17 mouse cellular contexts compared by ENCODE assay signal in the genomic region with DNA sequence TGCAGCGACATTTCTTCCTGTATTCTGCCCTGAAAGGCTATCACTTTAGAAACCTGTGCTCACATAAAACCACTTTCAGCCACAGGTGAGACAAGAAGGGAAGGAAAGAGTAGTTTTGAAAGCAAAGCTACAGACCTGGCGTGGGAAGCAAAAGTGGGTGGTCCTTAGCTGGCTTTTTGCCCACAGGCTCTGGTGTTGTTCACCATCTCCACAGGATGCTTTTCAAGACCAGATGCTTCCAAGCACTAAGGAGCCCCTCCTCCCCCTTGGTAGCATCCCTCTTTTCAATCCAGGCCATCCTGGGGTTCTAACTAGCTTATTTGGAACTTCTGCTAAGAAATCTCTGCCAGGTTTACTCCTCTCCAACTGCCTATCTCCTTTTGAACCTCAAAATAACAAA.
"Had no signal": no experiment of that assay in that cellular context is flagged by ENCODE, and none has a peak within 500 bp of the region (broad histone marks: within the 10 kb centered on the region; RNA-seq: fewer than 3 reads in every experiment).

No protein-coding gene starts in this region.

- H3K4me1 ChIP-seq: limb, embryonic 15.5 days had no signal

- H3K4me2 ChIP-seq: limb, embryonic 12.5 days; limb, embryonic 15.5 days; liver, embryonic 11.5 days; lung, embryonic 14.5 days; midbrain, embryonic 13.5 days had no signal

- H3K27ac ChIP-seq: kidney, postnatal 0 days; layer of hippocampus, adult 2 months; limb, embryonic 12.5 days; limb, embryonic 15.5 days; liver, embryonic 14.5 days; macrophage; midbrain, embryonic 13.5 days had no signal

- H3K9ac ChIP-seq: limb, embryonic 12.5 days; limb, embryonic 15.5 days; liver, embryonic 14.5 days; liver, postnatal 0 days; lung, embryonic 14.5 days; midbrain, embryonic 13.5 days had no signal

- H3K9me3 ChIP-seq: limb, embryonic 12.5 days; limb, embryonic 15.5 days; midbrain, embryonic 13.5 days had no signal

- ATAC-seq: liver, postnatal 0 days; lung, postnatal 0 days; midbrain, embryonic 13.5 days; midbrain, embryonic 16.5 days had no signal

- H3K27me3 ChIP-seq: limb, embryonic 12.5 days; limb, embryonic 15.5 days had no signal

- H3K36me3 ChIP-seq: limb, embryonic 12.5 days; limb, embryonic 15.5 days; midbrain, embryonic 13.5 days had no signal

- DNase-seq: kidney, adult 18-20 months; kidney, postnatal 25 days; layer of hippocampus, adult 9-11 months; liver, postnatal 0 days; lung, embryonic 14.5 days; thymus, adult 18-20 months; thymus, postnatal 36 days had no signal

- H3K4me3 ChIP-seq: layer of hippocampus, adult 2 months; limb, embryonic 12.5 days; limb, embryonic 15.5 days; midbrain, embryonic 13.5 days had no signal
